Mouse (Mus musculus) G1E (cell line): ENCODE measurements around the gene Btbd17. TPM values are rescaled to one million over a fixed set of nuclear protein-coding genes. Genes with fewer than 3 reads are reported as not detected.

ENCODE experiments used
- ATAC-seq: 2 replicates; pipeline ENCODE4 v1.8.0; 2016; ENCODE audit warnings: mild to moderate bottlenecking; ENCODE audit not compliant: insufficient number of reproducible peaks, poor library complexity, low FRiP score, severe bottlenecking; ENCODE audit errors: extremely low read depth
- DNase-seq: peaks from one replicate; pipeline ENCODE4 v3.0.0; 2012; ENCODE audit warnings: low spot score
- H3K27me3 ChIP-seq: 2 replicates; pipeline ENCODE4 v1.6.1; 2012; ENCODE audit warnings: mild to moderate bottlenecking, low read length, inconsistent platforms; ENCODE audit not compliant: insufficient read depth
- H3K36me3 ChIP-seq: replicated peaks from 2 replicates; pipeline ENCODE3; 2012; ENCODE audit warnings: mild to moderate bottlenecking, inconsistent platforms
- H3K4me1 ChIP-seq: 2 replicates; pipeline ENCODE4 v1.6.1; 2012; ENCODE audit warnings: low read depth, low read length, inconsistent platforms, mixed read lengths; ENCODE audit not compliant: insufficient read depth
- H3K4me3 ChIP-seq: 2 replicates; pipeline ENCODE4 v1.5.1; 2012; ENCODE audit warnings: low read depth, mild to moderate bottlenecking, inconsistent platforms, low read length, moderate library complexity, mixed read lengths
- H3K9me3 ChIP-seq: replicated peaks from 2 replicates; pipeline ENCODE4 v1.6.1; 2012; ENCODE audit warnings: inconsistent platforms
- CTCF ChIP-seq: IDR thresholded peaks from 2 replicates; pipeline ENCODE4 v1.5.1; 2012; ENCODE audit warnings: low read depth, low read length, inconsistent platforms, mixed read lengths
- GATA1 ChIP-seq: IDR thresholded peaks from 2 replicates; pipeline ENCODE4 v1.6.1; 2012; ENCODE audit warnings: borderline replicate concordance, low read length, inconsistent platforms, mixed read lengths
- GATA2 ChIP-seq: IDR thresholded peaks from 2 replicates; pipeline ENCODE4 v1.6.1; 2012; ENCODE audit warnings: low read depth, low read length, inconsistent platforms, borderline replicate concordance
- POLR2AphosphoS5 ChIP-seq: IDR thresholded peaks from 2 replicates; pipeline ENCODE4 v1.6.1; 2012; ENCODE audit warnings: low read depth, low read length, inconsistent platforms; ENCODE audit not compliant: insufficient replicate concordance
- TAL1 ChIP-seq: conservative IDR thresholded peaks from 2 replicates; pipeline ENCODE4 v1.6.1; 2012; ENCODE audit warnings: low read depth, low read length, inconsistent platforms, mixed read lengths
- polyA plus RNA-seq: library from polyadenylated mRNA; stranded (reverse); fragments of >175 nt; gene quantifications from 2 replicates; pipeline ENCODE4 v1.2.3, GENCODE M21; 2012
- total RNA-seq, 2 experiments: library from RNA; stranded (forward) in 1 of 2; stranded (reverse) in 1 of 2; fragments of 200-1000 nt in 1 of 2; fragments of >200 nt in 1 of 2; fragmentation: Nextera tagmentation in 1 of 2; gene quantifications; 2 replicates each; pipeline ENCODE4 v1.2.3; 2014 to 2017

Gene Btbd17
- total and polyA plus RNA-seq, 3 experiments: 0.11 TPM; not detected in 2

DNA sequence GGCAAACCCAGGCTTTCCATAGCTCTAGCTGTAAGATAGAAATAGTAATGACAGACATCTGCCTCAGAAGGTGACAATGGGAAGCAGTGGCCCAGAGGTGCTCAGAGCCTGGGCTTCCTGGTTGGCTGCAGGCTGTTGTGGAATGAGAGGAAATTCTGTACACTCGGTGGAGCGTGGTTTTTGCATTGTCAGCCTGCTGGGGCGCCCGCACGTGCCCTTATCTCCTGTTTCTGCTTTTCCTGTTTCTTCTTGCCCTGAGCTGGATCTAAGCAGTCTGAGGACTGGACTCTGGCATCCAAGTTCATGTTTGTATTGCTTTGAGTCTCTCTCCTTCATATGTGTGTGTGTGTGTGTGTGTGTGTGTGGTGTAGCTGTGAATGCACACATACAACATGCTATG, 30.9 kb upstream of the Btbd17 start:
- no peaks in the 10 kb centered on the region for H3K4me1 ChIP-seq
- no peak overlapping the region for H3K4me3 ChIP-seq
- no peaks in the 10 kb centered on the region for H3K36me3 ChIP-seq
- no peaks in the 10 kb centered on the region for H3K27me3 ChIP-seq
- ATAC-seq (no peak), DNase-seq (no peak)
- H3K9me3 ChIP-seq: peaks cover 68% of the 10 kb centered on the region
- TF ChIP-seq CTCF (no peak), GATA1 (no peak), GATA2 (no peak), POLR2AphosphoS5 (no peak), TAL1 (no peak)

GRCm38 (mm10) chr11:114823199-114823725, 27.5 kb upstream of the Btbd17 start:
- H3K9me3 ChIP-seq: peaks cover 68% of the 10 kb centered on the region
- H3K36me3 ChIP-seq: no peaks in the 10 kb centered on the region
- no peak for ATAC-seq

DNA sequence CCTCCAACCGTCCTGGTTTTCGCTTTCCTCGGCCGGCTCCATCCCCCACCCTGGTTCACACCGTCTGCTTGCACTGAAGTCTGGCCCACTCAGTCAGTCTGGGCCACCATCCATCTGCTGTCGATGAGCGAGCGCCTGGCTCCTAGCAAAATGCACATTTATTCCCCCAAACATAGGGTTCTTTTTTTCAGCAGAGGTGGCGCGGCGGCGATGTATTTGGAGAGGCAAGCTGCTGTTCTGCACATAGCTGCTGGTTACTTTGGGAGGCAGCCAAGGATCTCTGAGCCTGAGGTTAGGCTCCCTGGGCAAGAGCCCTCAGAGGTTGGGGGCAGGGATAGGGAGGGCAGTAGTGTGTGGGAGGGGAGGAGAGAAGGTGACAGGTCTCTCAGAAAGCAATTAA, 27.0 kb upstream of the Btbd17 start:
- no peaks in the 10 kb centered on the region for H3K4me1 ChIP-seq
- peaks cover 70% of the 10 kb centered on the region for H3K9me3 ChIP-seq
- no peak for DNase-seq
- no peak for TF ChIP-seq GATA1
- TF ChIP-seq TAL1: no peak
- no peak for TF ChIP-seq GATA2
- no peaks in the 10 kb centered on the region for H3K36me3 ChIP-seq
- H3K27me3 ChIP-seq: no peaks in the 10 kb centered on the region
- no peak overlapping the region for H3K4me3 ChIP-seq
- no peak for ATAC-seq

More at GRCm38 (mm10) chr11:114823199-114823725, 27.5 kb upstream of the Btbd17 start:
- TF ChIP-seq POLR2AphosphoS5 (no peak), TAL1 (no peak), GATA2 (no peak), CTCF (no peak), GATA1 (no peak)
- Histone ChIP-seq H3K4me3 (no peak overlapping the region), H3K27me3 (no peaks in the 10 kb centered on the region), H3K4me1 (no peaks in the 10 kb centered on the region)
- DNase-seq: no peak

DNA sequence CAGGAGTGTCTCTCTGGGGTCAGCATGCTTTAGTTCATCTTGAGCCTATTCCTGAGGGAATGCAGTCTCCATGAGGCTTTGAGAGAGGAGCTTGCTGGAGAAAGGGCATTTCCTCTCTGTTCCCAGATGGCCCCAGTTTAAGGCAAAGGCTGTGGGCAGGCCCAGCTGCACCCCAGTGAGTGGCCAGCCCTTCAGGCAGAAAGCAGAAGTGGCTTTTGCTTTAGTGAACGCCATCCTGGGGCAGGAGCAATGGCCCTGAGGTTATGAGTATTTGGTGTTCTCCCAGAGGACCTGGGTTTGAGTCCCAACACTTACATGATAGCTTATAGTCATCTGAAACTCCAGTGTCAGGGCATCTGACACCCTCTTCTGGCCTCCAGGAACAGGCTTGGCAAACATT, 25.6 kb upstream of the Btbd17 start:
- Histone ChIP-seq H3K9me3 (peaks cover 72% of the 10 kb centered on the region), H3K36me3 (no peaks in the 10 kb centered on the region), H3K4me3 (no peak overlapping the region), H3K27me3 (no peaks in the 10 kb centered on the region), H3K4me1 (no peaks in the 10 kb centered on the region)
- DNase-seq (no peak), ATAC-seq (no peak)
- TF ChIP-seq TAL1 (no peak), GATA1 (no peak), CTCF (no peak), GATA2 (no peak), POLR2AphosphoS5 (no peak)

DNA sequence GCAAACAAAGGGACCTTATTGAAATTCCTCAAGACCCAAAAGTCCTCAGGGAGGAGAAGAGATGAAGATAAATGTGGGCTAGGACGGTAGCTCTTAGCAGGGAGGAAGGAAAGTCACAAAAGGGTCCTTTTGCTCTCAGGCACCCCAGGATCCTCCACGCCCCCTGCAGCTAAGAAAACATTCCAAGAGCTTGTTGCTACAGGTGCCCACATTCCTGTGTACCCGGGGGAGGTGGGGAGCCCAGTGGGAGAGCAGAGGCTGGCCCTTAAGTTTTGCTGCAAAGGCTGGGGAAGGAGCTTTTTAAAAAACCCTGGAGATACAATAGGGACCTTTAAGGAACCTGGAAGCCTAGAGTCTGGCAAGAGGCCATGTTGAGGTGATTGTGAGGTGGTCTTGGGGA, 24.7 kb upstream of the Btbd17 start:
- Histone ChIP-seq H3K4me3 (no peak overlapping the region), H3K36me3 (no peaks in the 10 kb centered on the region), H3K4me1 (no peaks in the 10 kb centered on the region), H3K9me3 (peaks cover 72% of the 10 kb centered on the region), H3K27me3 (no peaks in the 10 kb centered on the region)
- ATAC-seq (no peak), DNase-seq (no peak)
- TF ChIP-seq TAL1 (no peak), POLR2AphosphoS5 (no peak), GATA2 (no peak)

DNA sequence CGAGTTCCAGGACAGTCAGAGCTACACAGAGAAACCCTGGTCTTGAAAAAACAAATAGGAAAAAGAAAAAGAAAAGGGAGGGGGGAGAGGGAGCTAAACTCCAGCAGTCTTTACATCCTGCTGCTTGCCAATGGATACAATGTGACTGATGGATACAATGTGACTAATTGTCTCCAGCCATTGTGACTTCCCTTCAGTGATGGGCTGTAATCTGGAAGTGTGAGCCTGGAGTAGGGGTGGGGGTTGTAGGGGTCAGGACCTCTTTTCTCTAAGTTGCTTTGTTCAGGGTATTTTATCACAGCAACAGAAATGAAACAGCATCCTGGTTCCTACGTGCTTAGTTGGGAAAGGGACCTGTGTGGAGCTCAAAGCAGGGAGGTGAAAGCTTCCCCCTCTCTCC, 23.4 kb upstream of the Btbd17 start:
- H3K27me3 ChIP-seq: no peaks in the 10 kb centered on the region
- H3K36me3 ChIP-seq: no peaks in the 10 kb centered on the region
- no peak for ATAC-seq
- DNase-seq: no peak
- no peaks in the 10 kb centered on the region for H3K4me1 ChIP-seq
- peaks cover 76% of the 10 kb centered on the region for H3K9me3 ChIP-seq
- no peak for TF ChIP-seq GATA1
- no peak for TF ChIP-seq POLR2AphosphoS5
- no peak for TF ChIP-seq CTCF
- TF ChIP-seq TAL1: no peak
- no peak for TF ChIP-seq GATA2
- no peak overlapping the region for H3K4me3 ChIP-seq

DNA sequence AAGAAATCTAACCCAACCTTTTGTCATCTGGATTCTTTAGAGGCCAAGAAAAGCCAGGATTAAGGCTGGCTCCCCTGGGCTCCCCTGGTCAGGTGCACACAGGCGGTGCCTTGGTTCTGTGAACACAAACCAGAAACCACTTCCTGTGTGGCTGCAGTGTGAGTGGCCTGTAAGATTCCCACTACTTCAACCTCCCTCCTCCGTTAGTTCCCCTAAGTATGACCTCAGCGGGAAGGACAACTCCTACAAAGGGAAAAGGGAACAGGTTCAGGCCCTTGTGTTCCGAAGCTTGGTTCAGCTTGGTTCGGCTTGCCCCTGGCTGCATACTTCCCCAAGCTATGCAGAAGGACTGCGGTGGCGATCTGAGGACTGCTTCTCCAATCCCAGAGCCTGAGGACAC, 22.4 kb upstream of the Btbd17 start:
- ATAC-seq: no peak
- H3K4me1 ChIP-seq: no peaks in the 10 kb centered on the region
- H3K36me3 ChIP-seq: no peaks in the 10 kb centered on the region
- DNase-seq: no peak
- H3K27me3 ChIP-seq: no peaks in the 10 kb centered on the region
- no peak overlapping the region for H3K4me3 ChIP-seq
- peaks cover 67% of the 10 kb centered on the region for H3K9me3 ChIP-seq
- no peak for TF ChIP-seq TAL1
